Mouse (Mus musculus): Measurements from ENCODE around the gene Cacna2d1.

The Cacna2d1 gene

GRCm38 (mm10) chr5:15985228-15985858 lies 50.9 kb downstream of the Cacna2d1 start:
- no peak for DNase-seq

GRCm38 (mm10) chr5:15985901-15986300 lies 51.4 kb downstream of the Cacna2d1 start:
- DNase-seq: no peak

DNA sequence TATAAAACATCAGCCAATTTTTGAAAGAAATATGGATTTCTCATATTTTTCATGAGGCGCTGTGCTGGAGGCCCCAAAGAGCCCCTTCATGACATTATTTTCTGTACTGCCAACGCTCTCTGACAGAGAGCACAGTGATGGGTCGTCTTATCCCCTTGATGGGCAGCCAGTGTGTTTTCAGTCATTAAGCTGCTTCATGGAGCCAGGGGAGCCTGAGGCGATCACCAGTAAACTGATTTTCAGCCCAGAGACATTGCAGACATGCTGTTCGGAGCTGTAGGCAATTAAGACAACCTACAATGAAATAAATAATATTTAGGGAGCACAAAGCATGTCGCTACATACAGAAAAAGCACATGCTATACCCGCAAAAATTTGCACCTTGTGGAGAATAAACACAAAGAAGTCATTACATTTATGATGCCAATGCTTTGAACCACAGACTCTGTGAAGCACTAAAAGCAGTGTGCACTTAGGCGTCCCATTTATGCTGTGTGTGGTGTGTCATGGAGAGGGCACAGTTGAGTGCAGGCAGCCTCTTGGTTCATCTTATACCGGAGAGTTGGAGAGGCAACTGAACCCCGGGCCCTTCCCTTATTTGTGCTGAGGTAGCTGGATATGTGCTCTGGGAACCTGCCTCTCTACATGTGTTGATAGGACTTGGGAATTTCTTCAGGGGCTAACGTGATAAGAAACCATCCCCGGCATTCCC lies 57.1 kb downstream of the Cacna2d1 start:
- DNase-seq: no peak

GRCm38 (mm10) chr5:15993252-15993944 lies 58.9 kb downstream of the Cacna2d1 start:
- no peak for DNase-seq

GRCm38 (mm10) chr5:15997190-15997589 lies 62.7 kb downstream of the Cacna2d1 start:
- no peak for DNase-seq

DNA sequence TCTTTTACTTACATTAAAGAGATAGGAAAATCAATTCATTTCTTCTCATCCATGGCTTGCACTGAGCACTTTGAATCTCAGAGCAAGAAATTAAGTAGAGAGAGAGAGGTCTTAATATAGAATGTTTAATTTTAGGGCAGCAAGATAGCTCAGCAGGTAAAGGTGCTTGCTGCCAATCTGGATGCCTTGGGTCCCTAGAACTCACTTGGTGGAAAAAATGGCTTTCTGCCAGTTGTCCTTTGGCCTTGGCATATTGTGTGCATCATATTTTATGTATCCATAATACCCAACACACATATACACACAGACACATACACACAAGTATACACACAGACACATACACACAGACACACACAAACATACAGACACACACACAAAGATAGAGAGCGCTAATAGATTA lies 63.3 kb downstream of the Cacna2d1 start:
- DNase-seq: no peak

DNA sequence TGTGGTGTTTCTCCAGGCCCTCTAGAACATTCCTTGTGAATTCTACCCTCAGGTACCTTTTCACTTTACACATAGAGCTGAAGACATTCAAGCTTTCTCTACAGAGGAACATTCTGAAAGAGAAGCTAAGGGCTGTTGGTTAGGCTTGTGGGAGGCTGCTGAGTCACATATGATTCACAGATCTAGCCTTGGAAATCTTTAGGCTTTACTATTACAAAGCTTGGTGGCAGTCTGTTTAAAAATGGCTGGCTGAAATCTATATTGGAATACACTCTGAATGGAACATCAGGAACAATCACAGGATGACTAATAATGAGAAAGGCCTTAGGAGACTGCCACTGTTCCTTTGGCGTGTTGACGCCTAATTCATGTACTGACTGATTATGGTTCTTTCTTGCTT lies 66.4 kb downstream of the Cacna2d1 start:
- DNase-seq: no peak

DNA sequence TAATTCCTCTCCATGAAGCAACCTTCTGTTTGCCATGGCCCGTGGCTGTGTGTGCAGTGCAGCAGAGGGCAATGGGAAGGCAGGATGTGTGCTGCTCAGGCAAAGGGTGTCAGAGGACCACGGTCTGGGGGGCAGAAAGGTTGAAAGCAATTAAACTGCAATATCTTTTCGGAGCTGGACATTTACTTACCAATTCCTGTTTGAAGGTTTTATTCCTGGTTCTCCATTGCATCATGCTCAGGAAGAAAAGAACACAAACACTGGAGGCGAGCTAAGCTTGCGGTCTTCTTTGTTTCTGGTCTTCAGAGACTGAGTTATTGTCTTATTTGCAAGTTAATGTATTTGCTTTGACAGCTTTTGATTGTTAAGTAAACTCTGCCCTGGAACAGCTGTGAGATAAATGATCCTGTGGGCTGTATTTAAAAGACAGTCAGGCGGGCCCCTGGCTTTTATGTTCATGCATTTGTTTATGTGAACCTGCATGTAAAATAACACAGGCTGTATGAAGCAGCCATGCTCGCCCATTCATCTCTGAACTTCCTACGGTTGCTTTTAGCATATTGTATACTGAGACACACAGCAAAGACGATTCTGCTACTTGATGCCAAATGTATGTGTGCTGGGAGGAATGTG lies 68.1 kb downstream of the Cacna2d1 start:
- DNase-seq: no peak

DNA sequence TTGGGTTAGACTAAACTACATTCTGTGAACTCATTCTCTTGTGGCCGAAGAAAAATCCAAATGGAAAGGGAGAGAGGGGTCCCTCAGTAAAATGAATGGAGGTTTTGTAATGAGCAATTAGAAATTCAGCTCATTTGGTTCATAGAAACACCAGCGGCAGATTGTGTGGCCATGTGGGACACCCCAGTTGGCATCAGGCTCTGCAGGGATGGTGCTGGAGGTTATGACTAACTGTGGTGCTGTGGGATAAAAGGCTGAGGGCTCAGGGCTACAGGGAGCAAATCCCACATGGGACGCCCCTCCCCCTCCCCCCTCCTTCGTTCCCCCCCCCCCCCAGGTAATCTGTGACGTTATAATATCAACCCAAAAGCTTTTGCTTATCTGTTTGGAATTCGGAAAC lies 69.8 kb downstream of the Cacna2d1 start:
- DNase-seq: no peak

GRCm38 (mm10) chr5:16006964-16007363 lies 72.5 kb downstream of the Cacna2d1 start:
- DNase-seq: no peak

DNA sequence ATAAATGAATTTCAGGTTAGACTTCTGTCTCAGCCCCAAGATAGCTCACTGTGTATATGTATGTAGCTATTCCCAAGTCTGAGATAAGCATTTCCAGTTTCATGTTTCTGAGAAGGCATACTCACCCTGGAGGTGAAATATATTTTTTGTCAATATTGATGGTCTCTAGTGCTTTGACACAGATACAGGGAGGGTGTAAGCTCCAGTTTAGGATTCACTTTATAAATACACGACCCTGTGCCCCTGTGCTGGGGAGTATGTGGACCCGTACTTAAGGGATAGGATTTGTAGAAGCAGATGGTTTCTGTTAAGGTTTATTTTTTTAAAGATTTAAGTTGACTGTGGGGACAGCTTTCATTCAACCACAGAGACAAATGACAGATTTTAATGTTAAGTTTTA lies 79.2 kb downstream of the Cacna2d1 start:
- DNase-seq: no peak

DNA sequence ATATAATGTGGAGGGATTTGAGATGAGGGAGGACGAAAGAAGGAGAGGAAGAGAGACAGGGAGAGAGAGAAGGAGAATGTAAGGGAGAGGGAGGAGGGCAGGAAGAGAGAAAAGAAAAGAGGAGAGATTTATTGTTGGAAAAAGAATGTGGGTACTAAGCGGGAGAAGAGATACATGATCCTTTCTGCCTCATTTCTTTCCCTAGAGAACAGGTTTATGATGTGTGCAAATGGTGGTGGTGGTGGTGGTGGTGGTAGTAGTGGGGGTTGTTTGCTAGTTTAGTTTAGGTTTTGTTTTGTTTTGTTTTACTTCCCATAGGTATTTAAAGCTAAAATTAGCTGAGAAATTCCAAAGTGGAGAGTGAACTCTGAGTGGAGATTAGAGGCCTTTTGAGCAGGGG lies 79.9 kb downstream of the Cacna2d1 start:
- DNase-seq: no peak

GRCm38 (mm10) chr5:16024626-16025417 lies 90.3 kb downstream of the Cacna2d1 start:
- no peak for DNase-seq

GRCm38 (mm10) chr5:16028881-16029280 lies 94.4 kb downstream of the Cacna2d1 start:
- no peak for DNase-seq

GRCm38 (mm10) chr5:16029481-16029880 lies 95.0 kb downstream of the Cacna2d1 start:
- no peak for DNase-seq

GRCm38 (mm10) chr5:16033569-16033968 lies 99.1 kb downstream of the Cacna2d1 start:
- no peak for DNase-seq

GRCm38 (mm10) chr5:16035259-16035658 lies 100.8 kb downstream of the Cacna2d1 start:
- DNase-seq: no peak

GRCm38 (mm10) chr5:16045147-16045878 lies 110.8 kb downstream of the Cacna2d1 start:
- no peak for DNase-seq

- DNase-seq: no peak
These were observed 113.1 kb downstream of the Cacna2d1 start for GRCm38 (mm10) chr5:16047452-16048191.

DNA sequence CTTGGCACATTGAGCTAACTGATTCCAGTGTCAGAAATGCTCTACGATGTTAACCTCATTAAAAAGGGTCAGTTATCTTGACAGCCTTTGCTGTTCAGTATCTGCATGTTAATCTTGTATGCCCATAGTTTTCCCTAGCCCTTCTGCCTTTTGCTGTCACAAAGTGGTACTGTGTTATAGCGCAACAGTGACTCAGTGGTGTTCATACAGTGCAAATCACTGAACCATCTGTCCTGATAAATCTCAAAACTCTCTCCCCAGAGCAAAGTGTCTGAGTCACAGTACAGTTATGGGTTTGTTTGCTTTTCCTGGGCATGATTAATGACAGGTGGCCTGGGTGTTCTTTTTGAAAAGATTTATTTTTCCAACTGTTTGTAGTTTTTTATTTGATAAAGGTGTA lies 122.3 kb downstream of the Cacna2d1 start:
- no peak for DNase-seq

GRCm38 (mm10) chr5:16062773-16063172 lies 128.3 kb downstream of the Cacna2d1 start:
- DNase-seq: no peak
